8 mouse cellular contexts compared by ENCODE assay signal in the genomic region with DNA sequence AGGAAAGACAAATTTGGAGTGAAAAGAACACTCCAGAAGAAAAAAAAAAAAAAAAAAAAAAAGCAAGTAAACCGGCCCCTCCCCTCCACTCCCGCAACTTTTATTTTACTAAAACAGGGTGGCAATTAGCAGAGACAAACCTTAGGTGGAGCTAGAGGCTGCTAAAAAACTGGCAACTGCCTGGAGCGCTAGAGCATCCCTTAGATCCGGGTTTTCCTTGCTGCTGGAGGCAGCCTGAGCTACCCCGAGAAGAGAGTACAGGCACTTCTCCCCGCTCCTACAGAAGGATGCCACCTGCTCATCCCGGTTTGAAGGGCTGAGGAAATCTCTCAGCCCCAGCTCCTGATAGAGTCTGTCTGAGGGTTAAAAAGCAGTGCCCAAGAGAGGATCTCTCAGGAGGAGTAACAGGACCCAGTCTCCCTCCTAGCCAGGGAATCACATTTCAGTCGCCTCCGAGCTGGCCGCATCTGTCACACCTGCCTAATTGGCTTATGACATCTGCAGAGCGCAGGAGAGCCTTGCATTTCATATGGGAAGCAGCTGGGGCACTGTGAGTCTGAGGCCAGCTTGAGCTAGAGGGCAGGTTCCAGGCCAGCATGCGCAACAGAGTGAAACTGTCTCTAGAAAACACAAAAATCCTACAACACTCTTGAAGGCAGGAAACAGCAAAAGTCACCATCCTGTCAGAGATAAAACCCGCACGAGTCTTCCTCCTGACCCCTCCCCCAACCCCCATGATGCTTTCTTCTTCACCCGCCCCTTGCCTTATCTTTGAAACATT. TPM values are rescaled to one million over a fixed set of nuclear protein-coding genes. Genes with fewer than 3 reads are reported as not detected.
A peak's percentile ranks its signal among the peaks of the same experiment; 100 is the strongest.
DNase-seq lines count a peak whose midpoint lies in the region; ATAC-seq lines count a peak whose summit lies in the region.

No protein-coding gene starts in this region.

- no peaks in the 10 kb centered on the region for H3K27me3 ChIP-seq in splenic B cell, adult 2 months (ENCODE audit: control insufficient read depth, insufficient read depth, low read length, poor library complexity, severe bottlenecking)

- DNase-seq in cerebellum, adult 18-20 months: peak; percentile 29 to 44
- no peak for DNase-seq in cerebellum, adult 8-10 months
- peak; percentile 28 for DNase-seq in cerebellum, adult 9-10 months
- DNase-seq in frontal cortex, adult 2 months (ENCODE audit: extremely low spot score in 1 of 2, low spot score in 1 of 2): peak; percentile 38 to 79
- DNase-seq in induced T-regulatory cell, adult 2 months (ENCODE audit: low read depth): peak; percentile 74
- DNase-seq in left cerebral cortex, postnatal 14 days (ENCODE audit: low spot score in 2 of 2): peak; percentile 66 to 80
- peak; percentile 52 for DNase-seq in splenic B cell, adult 2 months (ENCODE audit: low read depth, low spot score)

- intact Hi-C loops in left cerebral cortex, postnatal 14 days (cut with DNase I): loop anchor here (1.0 to 5.0 kb wide), 2 partner anchors 107 to 227 kb away; no protein-coding TSS in a partner anchor

- H3K36me3 ChIP-seq in splenic B cell, adult 2 months (ENCODE audit: control insufficient read depth, insufficient read depth, low read length, poor library complexity, severe bottlenecking): peaks cover 2% of the 10 kb centered on the region; the same call in 1 of the 2 replicates

- ATAC-seq in megakaryocyte progenitor cell, adult 5-6 weeks (replicated peaks; ENCODE audit: poor library complexity): peak; percentile 59

RNA-seq across cellular contexts. Expression of a gene that starts 12.4 kb away (rescaled TPM):
- 38.7 and 39.9 TPM in 2 replicates for polyA plus RNA-seq in frontal cortex, adult 2 months (2012; rRNA removed)
- 10 to 100 TPM; 36.6 to 42.2 TPM for total RNA-seq in left cerebral cortex, postnatal 14 days (2021)
- total RNA-seq in megakaryocyte progenitor cell, adult 5-6 weeks (2015): 25.3 and 42.3 TPM in 2 replicates
- 13.3 and 14.0 TPM in 2 replicates for total RNA-seq in megakaryocyte progenitor cell, adult 5-6 weeks (2017)

RNA-seq across cellular contexts. Expression of a gene that starts 27.6 kb away (rescaled TPM):
- polyA plus RNA-seq in frontal cortex, adult 2 months (2012; rRNA removed): 14.0 TPM in 2 replicates
- total RNA-seq in left cerebral cortex, postnatal 14 days (2021): 10 to 100 TPM; 15.0 to 15.2 TPM
- 41.2 and 43.6 TPM in 2 replicates for total RNA-seq in megakaryocyte progenitor cell, adult 5-6 weeks (2015)
- total RNA-seq in megakaryocyte progenitor cell, adult 5-6 weeks (2017): 33.8 and 39.0 TPM in 2 replicates

RNA-seq across cellular contexts. Expression of a gene that starts 37.4 kb away (rescaled TPM):
- polyA plus RNA-seq in frontal cortex, adult 2 months (2012; rRNA removed): 3.3 and 3.5 TPM in 2 replicates
- 1 to 10 TPM; 2.6 to 3.2 TPM for total RNA-seq in left cerebral cortex, postnatal 14 days (2021)
- 3.7 and 4.9 TPM in 2 replicates for total RNA-seq in megakaryocyte progenitor cell, adult 5-6 weeks (2015)
- total RNA-seq in megakaryocyte progenitor cell, adult 5-6 weeks (2017): 3.2 and 5.0 TPM in 2 replicates
